Mouse (Mus musculus): ENCODE results near the gene Ndufc1.

Gene Ndufc1

DNA sequence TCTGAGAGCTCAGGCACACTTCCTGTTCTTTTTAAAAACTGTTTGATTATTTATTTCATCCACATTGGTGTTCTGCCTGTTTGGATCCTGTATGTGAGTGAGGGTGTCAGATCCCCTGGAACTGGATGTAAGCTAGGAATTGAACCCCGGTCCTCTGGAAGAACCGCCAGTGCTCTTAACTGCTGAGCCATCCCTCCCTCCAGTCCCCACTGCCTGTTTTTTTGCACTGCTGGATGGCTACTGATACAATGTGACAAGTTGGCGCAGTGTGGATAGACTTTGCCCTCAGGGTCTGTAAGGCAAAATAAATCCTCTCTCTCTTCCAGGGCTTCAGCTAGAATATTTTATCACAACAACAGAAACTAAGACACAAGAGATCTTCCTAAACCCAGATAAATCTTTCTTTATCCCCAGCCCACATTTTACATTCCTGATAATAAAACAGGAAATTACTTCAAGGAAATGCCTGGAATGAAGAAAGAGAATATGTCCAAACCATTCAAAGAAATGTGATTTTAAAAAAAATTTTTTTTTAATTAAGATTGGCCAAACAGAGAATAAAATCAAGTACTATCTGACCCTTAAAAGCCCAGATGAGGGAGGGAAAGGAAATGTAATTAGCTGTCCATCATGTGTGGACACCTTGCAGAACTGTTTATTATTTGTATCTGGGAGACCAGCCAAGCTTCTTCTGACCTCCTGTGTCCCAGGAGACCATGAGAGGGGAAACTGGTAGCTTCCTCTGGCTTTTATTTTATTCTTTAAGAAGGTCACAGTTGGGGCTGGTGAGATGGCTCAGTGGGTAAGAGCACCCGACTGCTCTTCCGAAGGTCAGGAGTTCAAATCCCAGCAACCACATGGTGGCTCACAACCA is 28.8 kb downstream of the Ndufc1 start:
- Histone ChIP-seq H3K4me1 (replicated peaks; ENCODE audit: low read depth, low read length) (peaks cover 12% of the 10 kb centered on the region), H3K9me3 (ENCODE audit: low read length) (no peaks in the 10 kb centered on the region), H3K27me3 (ENCODE audit: insufficient read depth, low read length) (no peaks in the 10 kb centered on the region), H3K36me3 (ENCODE audit: insufficient read depth, low read length) (no peaks in the 10 kb centered on the region), H3K4me3 (replicated peaks; ENCODE audit: low read length) (no peak overlapping the region)
- TF ChIP-seq CTCF (conservative IDR thresholded peaks at IDR 0.05; ENCODE audit: low read length) = no peak
- no peak for TF ChIP-seq POU5F1 (IDR thresholded peaks at IDR 0.05; ENCODE audit: borderline replicate concordance, low read length)
- no peak for TF ChIP-seq NANOG (IDR thresholded peaks at IDR 0.05; ENCODE audit: borderline replicate concordance, low read length)

DNA sequence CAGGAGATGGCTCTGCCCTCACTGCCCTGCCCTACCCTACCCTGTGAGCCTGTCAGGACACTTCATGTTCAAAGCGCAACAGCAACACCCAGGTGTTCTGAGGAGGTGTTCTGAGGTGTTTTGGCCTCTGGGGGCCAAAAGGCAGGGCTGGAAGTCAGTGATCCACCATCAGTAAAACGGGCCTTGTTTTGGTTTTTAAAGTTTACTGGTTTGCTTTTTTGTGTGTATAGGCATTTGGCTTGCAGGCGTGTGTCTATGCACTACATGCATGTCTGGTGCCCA is 30.2 kb downstream of the Ndufc1 start:
- H3K4me3 ChIP-seq (replicated peaks; ENCODE audit: low read length) = peak overlapping the region; percentile 37
- no peaks in the 10 kb centered on the region for H3K27me3 ChIP-seq (ENCODE audit: insufficient read depth, low read length)
- H3K36me3 ChIP-seq (ENCODE audit: insufficient read depth, low read length) = no peaks in the 10 kb centered on the region
- H3K4me1 ChIP-seq (replicated peaks; ENCODE audit: low read depth, low read length) = peaks cover 12% of the 10 kb centered on the region
- TF ChIP-seq CTCF (conservative IDR thresholded peaks at IDR 0.05; ENCODE audit: low read length) (no peak), POU5F1 (IDR thresholded peaks at IDR 0.05; ENCODE audit: borderline replicate concordance, low read length) (no peak), NANOG (IDR thresholded peaks at IDR 0.05; ENCODE audit: borderline replicate concordance, low read length) (no peak)
- H3K9me3 ChIP-seq (ENCODE audit: low read length) = 0 out of 2 replicates have a peak, but pooled peaks cover 3% of the 10 kb centered on the region

DNA sequence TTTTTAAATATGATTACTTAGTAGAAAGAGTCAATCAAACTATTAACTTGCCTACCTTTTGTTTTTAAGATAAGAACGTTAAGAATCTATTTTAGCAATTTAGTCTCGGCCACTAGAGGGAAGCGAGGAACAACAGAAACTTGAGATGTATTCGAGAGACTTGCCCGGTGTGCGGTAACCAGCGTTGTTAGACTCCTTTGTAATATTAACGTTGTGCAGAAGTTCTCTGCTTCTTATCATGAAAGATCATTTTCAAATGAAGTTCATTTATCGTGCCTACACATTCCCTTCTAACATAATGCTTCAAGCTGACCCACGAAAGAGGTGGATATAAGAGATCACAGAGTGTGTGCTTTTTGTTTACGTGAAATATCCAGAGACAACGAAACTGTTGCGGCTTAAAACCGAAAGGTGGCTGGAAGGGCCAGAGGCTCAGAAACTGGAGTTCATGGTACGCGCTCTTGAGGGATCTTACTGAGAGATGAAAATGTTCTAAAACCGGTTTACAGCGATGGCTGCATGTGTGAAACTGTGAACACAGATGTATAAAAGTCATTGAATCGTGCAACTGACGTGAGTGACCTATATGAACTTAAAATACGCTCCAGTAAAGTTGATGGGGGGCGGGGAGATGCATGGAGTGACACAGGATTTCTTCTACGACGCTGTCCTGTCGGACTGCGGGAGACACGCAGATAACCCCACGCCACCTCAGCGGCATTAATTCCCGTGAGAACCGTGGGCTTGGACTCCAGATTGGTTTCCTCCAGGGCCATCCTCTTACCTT is 30.7 kb downstream of the Ndufc1 start:
- 0 out of 2 replicates have a peak, but pooled peaks cover 3% of the 10 kb centered on the region for H3K9me3 ChIP-seq (ENCODE audit: low read length)
- no peaks in the 10 kb centered on the region for H3K27me3 ChIP-seq (ENCODE audit: insufficient read depth, low read length)
- H3K4me3 ChIP-seq (replicated peaks; ENCODE audit: low read length) = peak overlapping the region; percentile 37
- TF ChIP-seq CTCF (conservative IDR thresholded peaks at IDR 0.05; ENCODE audit: low read length) = peak; percentile 45
- TF ChIP-seq NANOG (IDR thresholded peaks at IDR 0.05; ENCODE audit: borderline replicate concordance, low read length) = no peak
- H3K36me3 ChIP-seq (ENCODE audit: insufficient read depth, low read length) = no peaks in the 10 kb centered on the region
- peaks cover 12% of the 10 kb centered on the region for H3K4me1 ChIP-seq (replicated peaks; ENCODE audit: low read depth, low read length)

DNA sequence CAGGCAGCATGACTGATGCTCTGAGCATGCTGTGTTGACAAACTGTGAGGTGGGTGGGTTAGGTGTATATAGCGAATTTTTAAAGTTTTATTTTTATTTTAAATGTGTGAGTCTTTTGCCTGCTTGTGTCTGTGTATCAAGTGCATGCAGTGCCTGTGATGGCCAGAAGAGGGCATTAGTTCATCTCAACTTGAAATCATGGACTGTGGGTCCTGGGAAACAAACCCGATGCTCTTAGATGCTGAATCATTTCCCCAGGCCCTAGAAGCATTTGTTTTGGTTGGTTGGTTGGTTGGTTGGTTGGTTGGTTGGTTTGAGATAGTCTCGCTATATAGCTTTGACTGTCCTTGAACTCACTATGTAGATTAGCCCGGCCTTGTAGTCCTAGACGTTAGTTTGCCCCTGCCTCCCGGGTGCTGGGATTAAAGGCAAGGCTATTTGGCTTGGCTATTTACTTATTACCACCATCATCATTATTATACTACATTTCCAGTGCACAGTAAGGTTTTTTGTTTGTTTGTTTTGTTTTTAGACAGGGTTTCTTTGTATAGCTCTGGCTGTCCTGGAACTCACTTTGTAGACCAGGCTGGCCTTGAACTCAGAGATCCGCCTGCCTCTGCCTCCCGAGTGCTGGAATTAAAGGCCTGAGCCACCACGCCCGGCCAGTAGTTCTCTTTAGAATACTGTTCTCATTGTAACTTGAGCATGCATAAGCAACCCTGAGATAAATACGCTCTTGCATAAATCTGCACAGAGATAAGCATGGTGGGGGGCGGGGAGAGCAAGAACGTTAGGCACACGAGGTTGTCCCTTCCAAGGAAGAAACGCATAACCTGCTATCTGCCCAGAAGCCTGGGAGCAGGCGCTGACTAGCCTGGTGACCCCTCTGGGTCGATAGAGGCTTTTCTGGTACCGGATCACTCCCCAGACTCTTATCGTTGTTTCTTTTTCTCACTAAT is 33.2 kb downstream of the Ndufc1 start:
- Histone ChIP-seq H3K36me3 (ENCODE audit: insufficient read depth, low read length) (no peaks in the 10 kb centered on the region), H3K4me1 (replicated peaks; ENCODE audit: low read depth, low read length) (peaks cover 12% of the 10 kb centered on the region), H3K9me3 (ENCODE audit: low read length) (0 out of 2 replicates have a peak, but pooled peaks cover 3% of the 10 kb centered on the region), H3K4me3 (replicated peaks; ENCODE audit: low read length) (no peak overlapping the region), H3K27me3 (ENCODE audit: insufficient read depth, low read length) (no peaks in the 10 kb centered on the region)
- TF ChIP-seq CTCF (conservative IDR thresholded peaks at IDR 0.05; ENCODE audit: low read length) (peak; percentile 84), NANOG (IDR thresholded peaks at IDR 0.05; ENCODE audit: borderline replicate concordance, low read length) (no peak), POU5F1 (IDR thresholded peaks at IDR 0.05; ENCODE audit: borderline replicate concordance, low read length) (no peak)

DNA sequence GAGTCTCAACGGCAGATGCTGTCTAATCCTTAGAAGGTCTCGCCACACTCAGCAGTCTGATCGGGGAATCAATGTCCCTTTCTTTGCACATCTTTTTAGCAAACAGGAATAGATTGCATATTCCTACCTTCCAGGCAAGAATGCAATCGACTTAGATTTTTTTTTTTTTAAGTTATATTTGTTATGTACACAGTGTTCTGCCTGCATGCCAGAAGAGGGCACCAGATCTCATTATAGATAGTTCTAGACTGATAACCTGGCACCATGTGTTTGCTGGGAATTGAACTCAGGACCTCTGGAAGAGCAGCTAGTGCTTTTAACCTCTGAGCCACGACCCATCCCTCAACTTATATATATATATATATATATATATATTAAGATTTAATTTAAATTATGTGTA is 35.2 kb downstream of the Ndufc1 start:
- peaks cover 10% of the 10 kb centered on the region for H3K4me1 ChIP-seq (replicated peaks; ENCODE audit: low read depth, low read length)
- H3K27me3 ChIP-seq (ENCODE audit: insufficient read depth, low read length) = no peaks in the 10 kb centered on the region
- H3K9me3 ChIP-seq (ENCODE audit: low read length) = 0 out of 2 replicates have a peak, but pooled peaks cover 3% of the 10 kb centered on the region
- H3K4me3 ChIP-seq (replicated peaks; ENCODE audit: low read length) = no peak overlapping the region
- no peaks in the 10 kb centered on the region for H3K36me3 ChIP-seq (ENCODE audit: insufficient read depth, low read length)
- TF ChIP-seq POU5F1 (IDR thresholded peaks at IDR 0.05; ENCODE audit: borderline replicate concordance, low read length) = no peak
- no peak; the same call in 1 of the 2 replicates for TF ChIP-seq CTCF (conservative IDR thresholded peaks at IDR 0.05; ENCODE audit: low read length)
- no peak for TF ChIP-seq NANOG (IDR thresholded peaks at IDR 0.05; ENCODE audit: borderline replicate concordance, low read length)

DNA sequence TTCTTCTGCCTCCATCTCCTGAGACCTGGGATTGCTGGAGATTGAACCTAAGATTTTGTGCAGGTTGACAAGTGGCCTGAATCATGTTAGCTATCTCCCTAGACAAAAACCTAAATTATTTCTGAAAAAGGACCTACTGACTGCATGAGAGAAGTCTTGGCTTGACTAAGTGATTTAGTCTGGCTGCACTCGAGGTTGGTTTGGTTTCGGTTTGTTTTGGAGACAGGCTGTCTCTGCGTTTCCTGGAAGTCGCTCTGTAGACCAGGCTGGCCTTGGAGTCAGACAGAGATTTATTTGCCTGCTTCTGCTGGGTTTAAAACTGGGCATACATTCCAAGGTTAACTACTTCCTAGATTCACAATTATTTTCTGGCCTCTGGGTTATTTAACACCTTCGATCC is 35.9 kb downstream of the Ndufc1 start:
- Histone ChIP-seq H3K4me3 (replicated peaks; ENCODE audit: low read length) (no peak overlapping the region), H3K9me3 (ENCODE audit: low read length) (0 out of 2 replicates have a peak, but pooled peaks cover 3% of the 10 kb centered on the region), H3K4me1 (replicated peaks; ENCODE audit: low read depth, low read length) (peaks cover 4% of the 10 kb centered on the region; the same call in 1 of the 2 replicates), H3K36me3 (ENCODE audit: insufficient read depth, low read length) (no peaks in the 10 kb centered on the region), H3K27me3 (ENCODE audit: insufficient read depth, low read length) (no peaks in the 10 kb centered on the region)
- no peak for TF ChIP-seq CTCF (conservative IDR thresholded peaks at IDR 0.05; ENCODE audit: low read length)
- no peak for TF ChIP-seq NANOG (IDR thresholded peaks at IDR 0.05; ENCODE audit: borderline replicate concordance, low read length)
- no peak for TF ChIP-seq POU5F1 (IDR thresholded peaks at IDR 0.05; ENCODE audit: borderline replicate concordance, low read length)

DNA sequence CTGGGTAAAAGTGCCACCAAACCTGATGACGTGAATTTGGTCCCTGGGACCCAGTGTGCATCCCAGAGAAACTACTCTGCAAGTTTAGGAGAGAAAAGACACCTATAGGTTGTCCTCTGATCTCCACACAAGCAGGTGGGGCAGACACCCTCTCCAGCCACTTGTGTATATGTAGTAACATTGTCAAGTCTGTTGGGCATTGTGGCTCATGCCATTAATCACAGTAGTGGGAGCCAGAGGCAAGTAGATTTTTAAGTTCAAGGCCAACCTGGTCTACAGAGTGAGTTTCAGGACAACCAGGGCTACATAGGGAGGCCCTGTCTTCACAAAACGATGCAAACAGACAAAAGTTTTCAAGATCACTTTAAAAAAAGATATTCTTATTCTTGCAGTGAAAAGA is 37.0 kb downstream of the Ndufc1 start:
- TF ChIP-seq NANOG (IDR thresholded peaks at IDR 0.05; ENCODE audit: borderline replicate concordance, low read length) (no peak), CTCF (conservative IDR thresholded peaks at IDR 0.05; ENCODE audit: low read length) (no peak), POU5F1 (IDR thresholded peaks at IDR 0.05; ENCODE audit: borderline replicate concordance, low read length) (no peak)

More for the DNA sequence above, 37.0 kb downstream of the Ndufc1 start:
- no peaks in the 10 kb centered on the region for H3K27me3 ChIP-seq (ENCODE audit: insufficient read depth, low read length)
- no peak overlapping the region for H3K4me3 ChIP-seq (replicated peaks; ENCODE audit: low read length)
- H3K36me3 ChIP-seq (ENCODE audit: insufficient read depth, low read length) = no peaks in the 10 kb centered on the region
- peaks cover 4% of the 10 kb centered on the region; the same call in 1 of the 2 replicates for H3K4me1 ChIP-seq (replicated peaks; ENCODE audit: low read depth, low read length)
- H3K9me3 ChIP-seq (ENCODE audit: low read length) = 0 out of 2 replicates have a peak, but pooled peaks cover 3% of the 10 kb centered on the region

Measured in E14TG2a.4 (cell line).